Mouse (Mus musculus) adrenal gland, postnatal 4 days (tissue): ENCODE measurements at regions not wholly inside any gene's neighbourhood (a gene's known extent, or its start where the extent isn't known, plus 50 kb on each side); places are given as distances from the start of the nearest gene placed in this dataset.
A peak's percentile ranks its signal among the peaks of the same experiment; 100 is the strongest.

Source experiments
- DNase-seq, 2 experiments: peaks; one replicate each; pipeline ENCODE4 v3.0.0; 2021 to 2022; ENCODE audit warnings: low spot score in 2 of 2, mixed read lengths in 2 of 2

GRCm38 (mm10) chr1:90668787-90669186 lies 66.0 kb downstream of the Cops8 start:
- DNase-seq, result no peak

GRCm38 (mm10) chr1:90669237-90669636 lies 66.5 kb downstream of the Cops8 start:
- DNase-seq, result no peak

- no peak for DNase-seq
Measured at GRCm38 (mm10) chr1:90670346-90670745, 67.6 kb downstream of the Cops8 start.

- no peak for DNase-seq
Measured at GRCm38 (mm10) chr1:90673751-90674150, 71.0 kb downstream of the Cops8 start.

GRCm38 (mm10) chr1:90676192-90677006 lies 73.6 kb downstream of the Cops8 start:
- peak in 1 of 2 experiments; percentile 46 for DNase-seq

GRCm38 (mm10) chr1:90677188-90677587 lies 74.4 kb downstream of the Cops8 start:
- DNase-seq, result no peak

GRCm38 (mm10) chr1:90677651-90678201 lies 74.9 kb downstream of the Cops8 start:
- no peak for DNase-seq

GRCm38 (mm10) chr1:90678416-90678815 lies 75.6 kb downstream of the Cops8 start:
- DNase-seq, result no peak

GRCm38 (mm10) chr1:90688086-90688485 lies 85.3 kb downstream of the Cops8 start:
- no peak for DNase-seq

- DNase-seq, result no peak
Measured at GRCm38 (mm10) chr1:90690591-90691116, 87.9 kb downstream of the Cops8 start.

- DNase-seq, result no peak
Measured at GRCm38 (mm10) chr1:90691157-90691594, 88.4 kb downstream of the Cops8 start.

- no peak for DNase-seq
Measured at GRCm38 (mm10) chr1:90692851-90693250, 90.1 kb downstream of the Cops8 start.

- DNase-seq, result no peak
Measured at GRCm38 (mm10) chr1:90694761-90695160, 92.0 kb downstream of the Cops8 start.

- DNase-seq, result no peak
Measured at GRCm38 (mm10) chr1:90695166-90695749, 92.5 kb downstream of the Cops8 start.

- no peak for DNase-seq
Measured at GRCm38 (mm10) chr1:90696000-90696399, 93.2 kb downstream of the Cops8 start.

GRCm38 (mm10) chr1:90697056-90697596 lies 94.3 kb downstream of the Cops8 start:
- no peak for DNase-seq

GRCm38 (mm10) chr1:90698618-90699017 lies 95.8 kb downstream of the Cops8 start:
- no peak for DNase-seq

GRCm38 (mm10) chr1:90701756-90702155 lies 99.0 kb downstream of the Cops8 start:
- no peak for DNase-seq

- no peak for DNase-seq
Measured at GRCm38 (mm10) chr1:90706391-90706790, 103.6 kb downstream of the Cops8 start.

GRCm38 (mm10) chr1:90709761-90710160 lies 107.0 kb downstream of the Cops8 start:
- DNase-seq, result no peak

- no peak for DNase-seq
Measured at GRCm38 (mm10) chr1:90710566-90710965, 107.8 kb downstream of the Cops8 start.

- DNase-seq, result no peak
Measured at GRCm38 (mm10) chr1:90711103-90711502, 108.3 kb downstream of the Cops8 start.
